Mouse (Mus musculus) embryonic facial prominence, embryonic 11.5 days (tissue): Measurements from ENCODE around the gene Usp10. TPM values are rescaled to one million over a fixed set of nuclear protein-coding genes. Genes with fewer than 3 reads are reported as not detected.

ENCODE experiments used
- ATAC-seq: fragments of 200-750 bp; cut with Nextera tagmentation; replicated peaks from 2 replicates; pipeline ENCODE4 v1.8.0; 2017; ENCODE audit warnings: low read depth; ENCODE audit not compliant: insufficient number of reproducible peaks, low FRiP score, low TSS enrichment
- DNase-seq: peaks from one replicate; pipeline ENCODE4 v3.0.0-alpha.2; 2015; ENCODE audit warnings: low spot score
- H3K27ac ChIP-seq: fragments of 300-500 bp; sonication (generic); replicated peaks from 2 replicates; pipeline ENCODE4 v1.5.1; 2014; ENCODE audit warnings: mild to moderate bottlenecking, low read depth, low read length, control low read depth
- H3K27me3 ChIP-seq: fragments of 300-500 bp; sonication (generic); 2 replicates; pipeline ENCODE4 v1.6.1; 2014; ENCODE audit warnings: mild to moderate bottlenecking, low read length, moderate library complexity, mixed read lengths; ENCODE audit not compliant: control insufficient read depth, insufficient read depth
- H3K36me3 ChIP-seq: fragments of 300-500 bp; sonication (generic); replicated peaks from 2 replicates; pipeline ENCODE4 v1.6.1; 2014; ENCODE audit warnings: low read depth, mild to moderate bottlenecking, low read length, moderate library complexity, mixed read lengths; ENCODE audit not compliant: control insufficient read depth, insufficient read depth
- H3K4me1 ChIP-seq: fragments of 300-500 bp; sonication (generic); 2 replicates; pipeline ENCODE4 v1.6.1; 2014; ENCODE audit warnings: low read length, mixed read lengths; ENCODE audit not compliant: control insufficient read depth, insufficient read depth
- H3K4me2 ChIP-seq: fragments of 300-500 bp; sonication (generic); 2 replicates; pipeline ENCODE4 v1.6.1; 2014; ENCODE audit warnings: low read depth, mild to moderate bottlenecking, control low read depth, low read length, moderate library complexity
- H3K4me3 ChIP-seq: fragments of 300-500 bp; sonication (generic); 2 replicates; pipeline ENCODE4 v1.5.1; 2014; ENCODE audit warnings: low read depth, low read length, control low read depth
- H3K9ac ChIP-seq: fragments of 300-500 bp; sonication (generic); replicated peaks from 2 replicates; pipeline ENCODE4 v1.6.1; 2014; ENCODE audit warnings: mild to moderate bottlenecking, control low read depth, low read length
- H3K9me3 ChIP-seq: fragments of 300-500 bp; sonication (generic); replicated peaks from 2 replicates; pipeline ENCODE4 v1.6.1; 2016; ENCODE audit warnings: mild to moderate bottlenecking, low read length, inconsistent platforms, mixed read lengths; ENCODE audit not compliant: control insufficient read depth
- WGBS: fragments of 180-500 bp; shearing (Covaris S2); extraction: QIAGEN DNeasy Blood & Tissue Kit; methylation state at CpG from one replicate; pipeline ENCODE4 v1.1.7; 2014; 5-methylcytosine and 5-hydroxymethylcytosine counted together
- polyA plus RNA-seq: library from polyadenylated mRNA; unstranded; fragments of >200 nt; fragmentation: Nextera tagmentation; extraction: Ambion mirVana; gene quantifications from 2 replicates; pipeline ENCODE4 v1.2.1, GENCODE M21; 2014

The Usp10 gene
- 142 and 143 TPM in 2 replicates for polyA plus RNA-seq

DNA sequence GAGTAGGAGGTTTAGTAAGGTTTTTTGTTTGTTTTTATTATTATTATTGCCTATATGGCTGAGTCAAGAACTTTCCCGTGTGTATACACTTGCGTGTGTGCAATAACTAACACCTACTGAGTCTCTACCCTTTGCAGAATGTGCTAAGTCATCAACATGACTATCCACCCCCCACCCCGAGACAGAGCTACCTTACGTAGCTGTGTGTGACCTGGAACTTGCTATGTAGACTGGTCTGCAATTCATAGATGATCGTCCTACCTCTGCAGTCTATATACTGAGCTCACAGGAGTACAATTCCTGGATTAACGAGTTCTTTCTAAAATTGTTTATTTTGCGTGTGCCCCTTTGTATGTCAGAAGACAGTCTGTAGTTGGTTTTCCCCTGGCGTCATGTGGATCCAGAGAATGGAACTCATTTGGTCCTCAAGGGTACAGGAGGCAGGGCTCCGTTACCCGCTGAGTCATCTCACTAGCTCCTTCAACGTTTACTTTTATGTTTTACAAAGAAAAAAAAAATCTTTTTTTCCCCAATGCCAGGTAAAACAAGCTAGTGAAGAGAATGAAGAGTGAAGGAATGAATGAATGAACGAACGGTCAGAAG lies at the start of gene Usp10:
Gene Usp10, plus strand, starts transcription at position 417 of the 603 bp plus-strand sequence.
- H3K9ac ChIP-seq = peak within 1 kb of the TSS; percentile 94
- H3K27me3 ChIP-seq = no peaks in the 10 kb centered on the region
- ATAC-seq (peak; percentile 30; the same call in 1 of the 2 replicates), DNase-seq (no peak)
- H3K4me2 ChIP-seq = peak within 1 kb of the TSS; percentile 93
- H3K27ac ChIP-seq = peak within 1 kb of the TSS; percentile 85
- H3K9me3 ChIP-seq = no peaks in the 10 kb centered on the region
- H3K4me3 ChIP-seq = peak within 1 kb of the TSS; percentile 84
- H3K36me3 ChIP-seq = no peaks in the 10 kb centered on the region
- WGBS = 30% methylated on average over 13 of the region's 13 CpGs
- H3K4me1 ChIP-seq = peaks cover 4% of the 10 kb centered on the region; the same call in 1 of the 2 replicates

DNA sequence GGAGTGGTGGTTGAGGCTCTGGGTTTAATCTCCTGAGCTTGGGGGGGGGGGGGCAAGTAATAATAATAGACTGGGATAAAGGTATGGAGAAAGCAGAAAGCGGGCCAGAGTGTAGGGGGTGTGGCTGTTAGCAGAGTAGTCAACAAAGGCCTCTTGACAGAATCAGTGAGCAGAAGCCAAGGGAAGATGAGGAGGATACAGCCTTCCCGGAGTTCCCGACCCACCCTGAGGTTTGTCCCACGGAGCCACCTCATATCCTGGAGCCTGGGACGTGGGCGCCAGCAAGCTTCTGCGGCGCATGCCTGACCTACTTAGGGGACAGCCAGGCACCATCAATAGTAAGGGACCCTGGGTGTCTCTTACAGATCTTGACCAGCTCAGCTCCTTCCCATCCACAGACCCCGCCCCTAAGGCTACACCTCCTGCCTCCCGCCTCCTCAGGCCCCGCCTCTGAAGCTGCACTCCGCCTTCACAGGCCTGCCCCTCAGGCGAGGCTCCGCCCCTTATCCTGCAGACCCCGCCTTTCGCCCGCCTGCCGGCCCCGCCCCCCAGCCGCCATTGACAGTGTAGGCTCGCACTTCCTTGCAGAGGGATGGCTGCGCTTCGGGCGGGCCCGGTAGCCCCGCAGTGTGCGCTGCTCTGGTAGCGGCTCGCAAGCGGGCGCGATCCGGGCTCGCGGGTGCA lies 48.3 kb upstream of the Usp10 start, which contains the start of gene Klhl36:
Gene Klhl36, plus strand, starts transcription at position 561 of the 684 bp plus-strand sequence.
- H3K36me3 ChIP-seq = no peaks in the 10 kb centered on the region
- peak within 1 kb of the TSS; percentile 91 for H3K4me2 ChIP-seq
- under 1% methylated on average over 35 of the region's 35 CpGs for WGBS
- H3K9ac ChIP-seq = peak within 1 kb of the TSS; percentile 79
- ATAC-seq = peak; percentile 96
- H3K4me1 ChIP-seq = no peaks in the 10 kb centered on the region
- no peaks in the 10 kb centered on the region for H3K9me3 ChIP-seq
- H3K27me3 ChIP-seq = 0 out of 2 replicates have a peak, but pooled peaks cover 4% of the 10 kb centered on the region
- peak within 1 kb of the TSS; percentile 71 for H3K4me3 ChIP-seq
- no peak within 1 kb of the TSS for H3K27ac ChIP-seq
- DNase-seq = peak; percentile 95

DNA sequence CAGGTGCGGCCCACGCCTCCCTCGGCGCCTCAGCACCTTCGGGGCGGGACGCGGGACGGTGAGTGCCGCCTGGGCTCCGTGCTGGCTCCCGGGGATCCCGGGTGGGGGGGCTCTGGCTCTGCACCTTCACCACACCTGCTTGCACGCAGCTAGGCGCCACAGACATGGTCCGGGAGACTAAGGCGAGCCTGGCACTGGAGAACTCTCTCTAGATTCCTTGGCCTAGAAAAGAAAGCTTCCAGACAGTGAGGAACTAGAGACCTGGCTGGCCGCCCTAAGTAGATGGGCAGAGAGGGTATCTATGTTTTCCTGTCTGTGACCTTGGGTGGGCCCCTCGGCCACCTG lies 47.8 kb upstream of the Usp10 start:
- DNase-seq (peak; percentile 38), ATAC-seq (no peak; the same call in 1 of the 2 replicates)
- 1% methylated on average over 19 of the region's 19 CpGs for WGBS
- H3K4me1 ChIP-seq = no peaks in the 10 kb centered on the region
- no peaks in the 10 kb centered on the region for H3K9me3 ChIP-seq
- no peak overlapping the region for H3K27ac ChIP-seq
- H3K4me3 ChIP-seq = peak overlapping the region; percentile 71
- 0 out of 2 replicates have a peak, but pooled peaks cover 4% of the 10 kb centered on the region for H3K27me3 ChIP-seq
- no peaks in the 10 kb centered on the region for H3K36me3 ChIP-seq
- peak overlapping the region; percentile 91 for H3K4me2 ChIP-seq
- H3K9ac ChIP-seq = peak overlapping the region; percentile 79

DNA sequence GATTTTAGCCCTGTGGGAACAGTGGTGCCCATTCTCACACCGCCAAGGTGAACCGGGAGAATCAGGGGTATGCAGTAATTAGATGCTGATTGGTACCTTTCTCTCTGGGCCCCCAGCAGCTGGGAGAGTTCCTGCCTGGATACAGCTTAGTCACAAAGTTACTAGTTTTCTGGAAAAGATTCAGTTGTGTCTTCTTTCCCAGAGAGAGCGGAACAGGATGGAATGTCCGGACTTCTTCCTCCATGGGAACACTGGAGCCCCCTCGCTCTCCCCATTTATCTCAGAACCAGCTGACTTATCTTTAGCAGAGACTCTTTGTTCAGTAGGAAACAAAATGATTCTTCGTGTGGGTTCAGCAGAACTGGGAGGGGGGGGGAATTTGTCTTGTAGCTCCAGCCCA lies 47.4 kb upstream of the Usp10 start:
- 0 out of 2 replicates have a peak, but pooled peaks cover 4% of the 10 kb centered on the region for H3K27me3 ChIP-seq
- peak overlapping the region; percentile 71 for H3K4me3 ChIP-seq
- H3K9me3 ChIP-seq = no peaks in the 10 kb centered on the region
- H3K36me3 ChIP-seq = no peaks in the 10 kb centered on the region
- ATAC-seq (no peak; the same call in 1 of the 2 replicates), DNase-seq (no peak)
- no peaks in the 10 kb centered on the region for H3K4me1 ChIP-seq
- WGBS = 14% methylated on average over 6 of the region's 6 CpGs
- H3K9ac ChIP-seq = peak overlapping the region; percentile 79
- H3K4me2 ChIP-seq = peak overlapping the region; percentile 91
- no peak overlapping the region for H3K27ac ChIP-seq

DNA sequence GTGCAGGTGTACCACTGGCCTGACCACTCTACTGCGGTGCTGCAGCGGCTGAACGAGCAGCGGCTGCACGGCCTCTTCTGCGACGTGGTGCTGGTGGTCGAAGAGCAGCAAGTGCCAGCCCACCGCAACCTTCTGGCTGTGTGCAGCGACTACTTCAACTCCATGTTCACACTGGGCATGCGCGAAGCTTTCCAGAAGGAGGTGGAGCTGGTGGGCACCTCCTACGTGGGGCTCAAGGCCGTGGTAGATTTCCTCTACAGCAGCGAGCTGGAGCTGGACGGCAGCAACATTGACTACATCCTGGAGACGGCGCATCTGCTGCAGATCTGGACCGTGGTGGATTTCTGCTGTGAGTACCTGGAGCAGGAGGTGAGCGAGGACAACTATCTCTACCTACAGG lies 40.5 kb upstream of the Usp10 start:
- Histone ChIP-seq H3K9me3 (no peaks in the 10 kb centered on the region), H3K27ac (no peak overlapping the region), H3K4me3 (no peak overlapping the region), H3K36me3 (peaks cover 7% of the 10 kb centered on the region), H3K4me1 (no peaks in the 10 kb centered on the region), H3K9ac (no peak overlapping the region), H3K27me3 (no peaks in the 10 kb centered on the region), H3K4me2 (no peak overlapping the region)
- no peak for ATAC-seq
- 86% methylated on average over 20 of the region's 20 CpGs for WGBS
- DNase-seq = no peak

DNA sequence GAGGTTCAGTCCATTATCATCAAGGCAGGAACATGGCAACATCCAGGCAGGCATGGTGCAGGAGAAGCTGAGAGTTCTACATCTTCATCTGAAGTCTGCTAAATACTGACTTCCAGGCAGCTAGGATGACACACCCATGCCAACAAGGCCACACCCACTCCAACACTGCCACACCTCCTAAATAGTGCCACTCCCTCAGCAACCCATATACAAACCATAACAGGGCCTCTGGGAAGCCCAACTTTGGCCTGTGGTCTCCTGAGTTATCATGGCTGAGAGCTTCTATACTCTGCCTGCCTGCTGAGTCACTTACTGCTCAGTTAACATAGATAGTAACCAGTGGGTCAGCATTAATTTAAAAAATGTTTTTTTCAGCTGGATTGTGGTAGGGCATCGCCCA lies 37.0 kb upstream of the Usp10 start:
- no peaks in the 10 kb centered on the region for H3K4me1 ChIP-seq
- WGBS = 90% methylated on average over 1 of the region's 1 CpGs
- no peak overlapping the region for H3K9ac ChIP-seq
- no peak for ATAC-seq
- no peaks in the 10 kb centered on the region for H3K27me3 ChIP-seq
- H3K9me3 ChIP-seq = no peaks in the 10 kb centered on the region
- no peak overlapping the region for H3K27ac ChIP-seq
- peaks cover 7% of the 10 kb centered on the region for H3K36me3 ChIP-seq
- H3K4me3 ChIP-seq = no peak overlapping the region
- no peak overlapping the region for H3K4me2 ChIP-seq
- DNase-seq = no peak

DNA sequence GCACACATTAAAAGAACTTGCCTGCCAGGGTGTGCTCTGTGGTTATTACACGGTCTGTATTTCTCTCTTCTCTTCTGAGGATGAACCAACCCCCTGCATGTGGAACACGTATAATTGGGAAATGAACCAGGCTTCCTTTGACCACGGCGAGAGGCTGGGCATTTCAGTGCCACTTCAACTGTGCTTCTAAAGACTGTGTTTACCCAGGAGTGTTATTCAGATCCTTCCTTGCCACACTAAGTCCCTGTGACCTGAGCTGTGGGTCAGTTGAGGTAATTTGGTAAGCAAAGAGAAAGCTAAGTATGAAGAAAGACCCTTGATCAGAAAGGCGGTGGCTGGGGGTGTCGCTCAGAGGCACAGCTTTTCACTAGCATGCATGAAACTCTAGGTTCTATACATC lies 28.9 kb upstream of the Usp10 start:
- 74% methylated on average over 6 of the region's 6 CpGs for WGBS
- Histone ChIP-seq H3K4me2 (no peak overlapping the region), H3K9ac (no peak overlapping the region), H3K9me3 (no peaks in the 10 kb centered on the region), H3K4me3 (no peak overlapping the region), H3K4me1 (no peaks in the 10 kb centered on the region), H3K27ac (no peak overlapping the region), H3K36me3 (no peaks in the 10 kb centered on the region), H3K27me3 (no peaks in the 10 kb centered on the region)
- DNase-seq = no peak
- no peak for ATAC-seq

DNA sequence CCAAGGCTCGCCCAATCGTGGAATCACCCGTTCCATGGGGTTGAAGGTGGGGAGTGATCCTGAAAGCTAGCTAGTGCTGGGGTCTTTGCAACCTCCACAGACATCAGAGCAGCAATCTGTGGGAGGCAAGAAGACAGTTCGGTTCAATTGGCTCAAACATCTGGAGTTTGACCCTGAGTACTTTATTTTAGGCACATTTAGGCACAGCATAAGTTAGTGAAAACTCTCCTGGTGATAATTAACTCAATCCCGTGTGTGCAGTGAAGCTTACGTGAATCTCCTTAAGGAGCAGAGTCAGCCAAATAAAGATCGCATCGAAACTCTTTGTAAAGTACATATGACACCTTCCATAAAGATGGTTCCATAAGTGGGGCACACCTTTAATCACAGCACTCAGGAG lies 28.2 kb upstream of the Usp10 start:
- Histone ChIP-seq H3K9ac (no peak overlapping the region), H3K4me3 (no peak overlapping the region), H3K4me2 (no peak overlapping the region), H3K27me3 (no peaks in the 10 kb centered on the region), H3K9me3 (no peaks in the 10 kb centered on the region), H3K36me3 (no peaks in the 10 kb centered on the region), H3K4me1 (no peaks in the 10 kb centered on the region), H3K27ac (no peak overlapping the region)
- ATAC-seq (no peak), DNase-seq (no peak)
- 56% methylated on average over 8 of the region's 8 CpGs for WGBS
